Mouse (Mus musculus): Measurements from ENCODE around the gene Col4a5. TPM values are rescaled to one million over a fixed set of nuclear protein-coding genes. Genes with fewer than 3 reads are reported as not detected.

Gene Col4a5
- total and polyA plus RNA-seq, 3 experiments, result not detected

Other genes with a start within 250 kb of the Col4a5 start
- gene Col4a6, start 1.3 kb upstream of the Col4a5 start, total RNA-seq (2012; rRNA removed), result not detected in 2 replicates
- gene Col4a6, start 1.3 kb upstream of the Col4a5 start, polyA plus RNA-seq (2012; ENCODE audit: insufficient read depth in 1 of 2, insufficient read length in 2 of 2, low read depth in 1 of 2, low replicate concordance in 2 of 2, missing spikeins in 1 of 2), result not detected
- gene Irs4, start 249.9 kb downstream of the Col4a5 start, total RNA-seq (2012; rRNA removed), result not detected in 2 replicates
- gene Irs4, start 249.9 kb downstream of the Col4a5 start, polyA plus RNA-seq (2012; ENCODE audit: insufficient read depth in 1 of 2, insufficient read length in 2 of 2, low read depth in 1 of 2, low replicate concordance in 2 of 2, missing spikeins in 1 of 2), result not detected